Mouse (Mus musculus) ovary, postnatal 36 days (tissue): ENCODE measurements at regions not wholly inside any gene's neighbourhood (a gene's known extent, or its start where the extent isn't known, plus 50 kb on each side); places are given as distances from the start of the nearest gene placed in this dataset.
A peak's percentile ranks its signal among the peaks of the same experiment; 100 is the strongest.
"Not testable (repeated sequence)": the region's sequence is repeated elsewhere in the genome, so short reads cannot be mapped to it uniquely, and the experiment has no call there.

ENCODE experiments used
- DNase-seq: peaks from one replicate; pipeline ENCODE4 v3.0.0; 2022; ENCODE audit warnings: low spot score, mixed read lengths

DNA sequence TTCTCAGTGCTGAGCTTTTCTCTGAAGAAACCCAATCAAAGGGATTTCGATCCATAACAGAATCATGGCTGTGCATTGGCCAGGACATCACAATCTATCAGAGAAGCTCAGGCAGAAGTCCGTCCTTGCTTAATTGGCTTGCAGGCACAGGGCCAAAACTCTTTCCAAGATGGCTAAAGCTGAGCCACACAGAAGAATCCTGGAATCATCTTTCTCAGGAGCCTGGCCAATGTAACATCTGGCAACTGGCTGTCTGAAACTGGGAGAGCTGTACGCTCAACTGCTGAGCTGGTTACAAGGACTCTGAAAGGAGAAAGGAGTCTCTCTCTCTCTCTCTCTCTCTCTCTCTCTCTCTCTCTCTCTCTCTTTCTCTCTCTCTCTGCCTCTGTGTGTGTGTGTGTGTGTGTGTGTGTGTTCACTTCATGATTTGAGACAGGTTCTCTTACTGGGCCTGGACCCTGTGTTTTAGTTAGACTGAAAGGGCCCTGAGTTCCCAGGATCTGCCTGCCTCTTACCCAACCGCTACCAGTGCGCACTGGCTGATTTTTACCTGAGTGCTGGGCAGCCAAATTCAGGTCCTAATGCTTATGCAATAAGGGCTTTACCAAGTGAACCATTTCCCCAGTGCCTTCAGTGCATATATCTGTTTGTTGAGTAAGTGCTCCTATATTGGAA, 333.3 kb upstream of the Cwc22 start:
- peak; percentile 7 for DNase-seq

DNA sequence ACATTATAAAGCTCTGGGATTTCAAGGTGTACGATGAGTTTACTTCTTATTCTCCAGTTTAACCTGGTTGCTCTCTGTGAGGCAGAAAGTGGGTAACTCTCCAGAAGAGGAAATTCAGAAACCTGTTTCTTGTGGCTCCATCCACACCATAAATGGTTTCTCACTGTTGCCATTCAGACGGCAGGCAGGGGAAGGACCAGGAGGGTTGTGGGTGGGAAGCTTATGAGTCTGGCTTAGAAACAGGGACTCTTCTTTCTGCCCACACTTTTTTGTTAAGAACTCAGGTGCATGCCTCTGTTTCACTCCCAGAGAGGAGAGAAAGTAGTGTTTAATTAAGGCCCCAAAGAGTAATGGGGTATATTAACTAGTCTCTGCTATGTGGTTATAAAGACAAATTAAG, 332.5 kb upstream of the Cwc22 start:
- DNase-seq: no peak

DNA sequence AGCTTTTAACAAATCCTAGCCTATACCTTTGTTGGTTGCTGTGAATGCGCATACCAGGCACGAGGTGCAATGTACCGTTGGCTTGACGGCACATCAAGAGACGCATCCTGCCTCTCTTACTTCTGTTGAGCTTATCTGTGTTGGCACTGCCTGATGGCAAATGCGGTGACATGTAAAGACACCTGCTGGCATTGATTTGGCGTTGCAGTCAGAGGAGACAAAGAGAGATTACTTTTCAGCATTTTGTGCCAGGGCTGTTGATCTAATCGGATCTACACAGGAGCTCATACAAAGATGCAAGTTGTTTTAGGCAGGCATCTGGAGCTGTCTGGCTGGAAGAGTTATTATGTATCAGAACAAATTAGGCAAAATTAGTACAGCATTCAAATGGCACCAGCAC, 331.5 kb upstream of the Cwc22 start:
- no peak for DNase-seq

DNA sequence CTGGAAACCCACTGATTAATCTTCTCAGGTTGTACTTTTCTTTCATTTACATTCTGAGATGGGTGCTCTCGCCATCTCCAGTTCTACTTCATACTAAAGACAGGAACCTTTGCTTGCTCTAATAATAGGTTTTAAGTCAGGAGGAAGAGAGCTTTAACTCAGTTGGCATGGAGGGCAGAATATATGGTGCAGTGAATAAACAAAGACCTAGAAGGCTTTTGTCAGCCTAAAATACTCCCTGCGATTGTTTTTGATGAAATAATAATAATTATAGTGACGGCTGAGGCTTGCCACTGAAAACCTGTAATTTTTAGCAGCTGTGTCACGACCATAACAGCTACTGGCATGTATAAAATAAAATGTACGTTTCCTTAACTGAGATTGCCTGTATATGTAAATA, 327.9 kb upstream of the Cwc22 start:
- no peak for DNase-seq

DNA sequence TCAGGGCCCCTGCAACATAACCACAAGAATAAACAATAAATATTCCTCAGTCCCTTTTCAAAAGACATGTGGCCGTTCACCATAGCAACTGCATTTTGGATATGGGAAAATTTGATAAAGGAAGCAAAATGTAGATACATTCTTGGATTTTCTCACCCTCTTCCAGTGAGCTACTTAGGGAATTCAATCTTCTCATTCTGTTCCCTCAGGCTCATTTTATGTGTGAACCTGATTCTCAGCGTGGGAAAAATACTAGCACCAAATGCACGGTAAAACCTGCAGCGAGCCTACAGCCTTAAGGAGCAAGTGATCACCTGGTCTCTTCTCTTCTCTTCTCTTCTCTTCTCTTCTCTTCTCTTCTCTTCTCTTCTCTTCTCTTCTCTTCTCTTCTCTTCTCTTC, 322.5 kb upstream of the Cwc22 start:
- no peak for DNase-seq

DNA sequence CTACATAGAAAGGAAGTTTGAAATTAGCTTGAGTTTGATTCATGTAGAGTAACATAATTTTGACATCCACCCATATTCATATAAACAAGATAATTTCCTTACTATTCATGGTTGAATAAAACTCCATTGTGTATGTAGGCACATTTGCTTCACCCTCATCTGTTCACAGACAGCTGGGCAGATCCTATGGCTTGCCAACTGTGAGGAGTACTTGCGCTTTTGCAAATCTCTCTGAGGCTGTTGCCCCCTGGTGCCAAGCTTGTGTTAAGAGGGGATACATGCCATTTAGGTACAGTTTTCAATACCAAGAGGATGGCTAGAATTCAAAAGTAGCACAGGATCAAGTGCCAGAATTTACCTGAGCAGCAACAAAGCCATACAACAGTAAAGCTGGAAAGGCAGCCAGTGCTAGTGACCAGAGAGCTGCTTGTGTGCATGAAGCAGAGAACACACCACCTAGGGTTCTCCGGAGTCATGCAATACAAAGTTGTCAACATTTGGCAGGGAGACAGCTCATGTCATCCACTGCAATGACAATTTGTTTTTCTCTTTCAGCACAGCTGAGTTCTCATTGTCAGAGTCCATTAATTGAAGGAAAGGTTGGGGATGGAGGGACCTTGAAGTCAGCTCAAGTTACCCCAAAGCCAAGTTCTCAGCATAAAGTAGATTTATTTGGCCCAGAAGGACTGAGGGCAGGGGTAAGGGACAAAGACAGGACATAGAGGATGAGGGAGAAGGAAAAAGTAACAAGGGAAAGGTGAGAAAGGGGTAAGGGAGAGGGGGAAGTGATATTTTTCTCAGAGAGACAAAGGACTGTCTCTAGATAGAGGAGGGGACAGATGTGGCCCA, 321.6 kb upstream of the Cwc22 start:
- no peak for DNase-seq

DNA sequence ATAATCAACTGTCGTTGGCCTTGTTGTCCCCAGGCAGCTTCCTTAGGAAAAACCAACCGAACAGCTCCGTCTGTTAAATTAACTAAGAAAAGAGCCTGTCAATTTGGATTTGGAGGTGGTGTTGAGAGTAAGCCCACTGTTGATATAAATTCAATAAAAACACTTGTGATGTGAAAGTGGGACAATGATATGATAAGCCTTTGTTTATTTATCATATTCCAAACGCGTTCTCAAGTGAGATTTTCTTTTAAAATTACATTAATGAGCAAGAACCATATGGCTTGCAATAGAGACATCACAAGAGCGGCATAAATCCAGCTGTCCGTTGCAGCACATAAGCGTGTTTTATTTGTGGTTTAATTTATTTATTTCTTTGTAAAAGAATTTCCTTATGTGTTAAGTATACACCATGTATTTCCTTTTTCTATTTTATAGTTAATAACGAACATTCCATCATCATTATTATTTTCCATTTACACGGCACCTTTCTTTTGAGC, 307.5 kb upstream of the Cwc22 start:
- no peak for DNase-seq

DNA sequence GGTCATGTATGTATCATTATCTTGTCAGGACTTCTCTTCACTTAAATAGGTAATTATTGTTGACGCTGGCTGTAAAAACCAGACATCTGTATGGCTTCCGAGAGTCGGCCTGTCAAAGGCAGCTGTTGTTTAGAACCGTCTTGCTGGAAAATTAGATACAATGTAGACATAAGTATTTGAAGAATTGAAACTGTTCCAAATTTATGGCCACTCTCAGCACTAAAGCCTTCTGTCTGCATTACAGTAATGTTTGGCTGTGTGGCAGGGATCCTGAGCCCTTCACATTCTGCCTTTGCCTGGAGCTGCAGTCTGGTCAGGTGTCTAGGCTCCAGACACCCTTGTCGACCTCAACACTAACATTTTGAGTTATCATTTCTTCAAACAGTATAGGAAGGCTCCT, 300.2 kb upstream of the Cwc22 start:
- DNase-seq: no peak

DNA sequence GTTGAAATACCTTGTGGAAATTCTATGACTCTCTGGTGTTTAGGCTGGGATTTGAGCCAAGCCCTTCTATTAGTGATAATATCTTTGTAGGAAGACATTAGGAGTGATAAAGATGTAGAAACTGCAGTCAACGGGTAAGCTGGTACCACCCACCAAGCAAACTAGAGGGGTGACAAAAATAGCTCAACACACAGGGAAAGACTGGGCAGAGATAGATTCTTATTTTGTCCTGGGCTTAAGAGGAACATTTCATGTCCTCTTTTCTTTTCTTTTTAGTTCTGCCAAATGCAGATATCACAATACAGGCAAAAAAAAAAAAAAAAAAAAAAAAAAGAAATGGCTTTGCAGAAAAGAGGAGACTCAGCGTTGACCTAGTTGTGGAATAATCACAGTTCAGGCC, 294.1 kb upstream of the Cwc22 start:
- DNase-seq: no peak

DNA sequence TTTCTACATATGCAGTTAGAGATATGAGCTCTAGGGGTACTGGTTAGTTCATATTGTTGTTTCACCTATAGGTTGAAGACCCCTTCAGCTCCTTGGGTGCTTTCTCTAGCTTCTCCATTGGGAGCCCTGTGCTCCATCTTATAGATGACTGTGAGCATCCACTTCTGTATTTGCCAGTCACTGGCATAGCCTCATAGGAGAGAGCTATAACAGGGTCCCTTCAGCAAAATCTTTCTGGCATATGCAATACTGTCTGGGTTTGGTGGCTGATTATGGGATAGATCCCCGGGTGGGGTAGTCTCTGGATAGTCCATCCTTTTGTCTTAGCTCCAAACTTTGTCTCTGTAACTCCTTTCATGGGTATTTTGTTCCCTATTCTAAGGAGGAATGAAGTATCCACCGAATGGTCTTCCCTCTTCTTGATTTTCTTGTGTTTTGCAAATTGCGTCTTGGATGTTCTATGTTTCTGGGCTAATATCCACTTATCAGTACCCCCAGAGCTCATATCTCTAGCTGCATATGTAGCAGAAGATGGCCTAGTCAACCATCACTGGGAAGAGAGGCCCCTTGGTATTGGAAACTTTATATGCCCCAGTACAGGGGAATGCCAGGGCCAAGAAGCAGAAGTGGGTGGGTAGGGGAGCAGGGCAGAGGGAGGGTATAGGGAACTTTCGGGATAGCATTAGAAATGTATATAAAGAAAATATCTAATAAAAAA, 279.4 kb upstream of the Cwc22 start:
- DNase-seq: not testable (repeated sequence)

DNA sequence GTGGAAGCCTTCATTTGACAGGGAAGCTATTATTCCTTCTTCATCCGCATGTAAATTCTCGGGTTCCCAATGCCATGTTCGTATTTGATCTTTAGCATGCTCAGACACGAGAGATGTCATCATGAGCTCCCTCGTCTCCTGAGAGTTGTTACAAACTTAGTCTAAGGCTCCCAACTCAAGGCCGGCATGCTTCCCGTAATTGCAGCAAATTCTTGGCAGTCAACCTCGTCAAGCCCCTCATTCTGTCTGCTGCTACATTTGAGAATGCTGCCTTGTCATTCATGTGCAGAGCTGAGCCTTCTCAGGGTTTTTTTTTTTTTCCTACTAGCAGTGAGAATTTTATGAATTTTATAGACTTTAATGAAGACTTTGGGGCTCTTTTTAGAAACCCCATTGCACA, 268.3 kb upstream of the Cwc22 start:
- no peak for DNase-seq

DNA sequence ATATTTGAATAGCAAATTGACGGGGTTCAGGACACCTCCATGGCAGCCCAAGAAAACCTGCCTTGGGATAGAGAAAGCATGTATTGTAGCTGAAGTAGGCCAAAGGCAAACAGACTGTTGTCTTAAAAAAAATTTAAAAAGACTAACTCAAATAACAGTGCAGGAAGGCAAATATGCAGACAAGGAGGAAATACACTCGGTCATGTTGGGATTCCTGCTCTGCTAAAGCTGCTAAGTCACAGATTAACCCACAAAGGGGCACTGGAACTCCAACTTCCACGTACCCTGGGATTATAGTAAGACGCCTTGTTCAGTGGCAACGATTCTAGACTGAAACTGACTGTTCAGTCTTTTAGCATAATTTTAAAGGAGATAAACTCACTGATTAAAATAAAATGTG, 258.9 kb upstream of the Cwc22 start:
- DNase-seq: no peak

DNA sequence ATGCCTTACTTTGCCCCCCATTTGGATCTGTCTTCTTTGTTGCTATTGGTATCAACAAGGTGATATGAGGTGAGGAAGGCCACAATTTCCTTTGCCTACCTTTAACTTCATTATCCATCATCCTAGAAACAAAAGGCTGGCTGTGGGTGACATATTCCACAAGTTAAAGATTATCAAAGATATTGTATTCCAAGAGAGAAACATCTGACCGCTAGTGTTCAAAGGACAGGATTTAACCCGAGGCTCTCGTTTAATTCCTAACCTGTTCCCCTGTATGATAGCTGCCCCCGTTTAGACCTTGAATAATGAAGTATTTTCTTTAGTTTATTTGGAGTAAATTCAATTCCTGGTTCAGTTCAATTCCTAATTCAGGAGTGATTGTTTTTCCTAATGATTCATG, 249.8 kb upstream of the Cwc22 start:
- DNase-seq: no peak

DNA sequence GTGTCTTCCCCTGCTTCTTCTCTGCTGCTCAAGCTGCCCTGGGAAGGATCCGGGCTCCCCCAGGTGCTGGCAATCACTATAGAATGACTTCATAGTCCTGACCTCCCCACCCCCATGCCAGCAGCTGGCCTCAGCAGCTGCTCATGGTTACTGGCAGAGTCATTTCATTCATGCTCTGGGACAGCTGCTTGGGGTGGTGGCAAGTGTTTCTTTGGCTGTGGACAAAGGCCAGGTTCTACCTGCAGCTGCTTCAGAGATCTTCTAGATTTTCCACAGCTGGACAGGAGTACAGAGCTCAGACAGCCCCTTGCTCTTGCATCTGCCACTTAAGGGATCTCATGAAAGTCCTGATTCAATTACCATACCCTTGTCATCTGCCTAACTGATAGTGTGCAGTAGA, 243.4 kb upstream of the Cwc22 start:
- no peak for DNase-seq

DNA sequence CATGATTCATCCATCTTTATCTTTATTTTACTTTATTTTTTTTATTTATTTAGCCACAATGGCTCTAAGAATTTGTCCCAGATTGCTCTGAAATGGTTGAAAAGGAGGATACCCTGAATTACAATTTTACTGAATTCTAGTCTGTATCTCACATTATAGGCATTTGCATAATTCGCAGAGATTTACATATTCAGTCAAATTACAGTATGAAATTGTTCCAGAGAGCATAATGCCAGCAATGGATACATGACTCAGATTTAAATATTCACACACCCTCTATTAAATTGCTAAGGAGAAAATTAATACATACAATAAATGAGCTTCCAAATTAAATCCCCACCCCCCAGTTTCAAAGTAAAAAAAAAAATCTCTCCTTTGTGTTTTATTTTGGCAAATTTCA, 238.8 kb upstream of the Cwc22 start:
- DNase-seq: no peak

DNA sequence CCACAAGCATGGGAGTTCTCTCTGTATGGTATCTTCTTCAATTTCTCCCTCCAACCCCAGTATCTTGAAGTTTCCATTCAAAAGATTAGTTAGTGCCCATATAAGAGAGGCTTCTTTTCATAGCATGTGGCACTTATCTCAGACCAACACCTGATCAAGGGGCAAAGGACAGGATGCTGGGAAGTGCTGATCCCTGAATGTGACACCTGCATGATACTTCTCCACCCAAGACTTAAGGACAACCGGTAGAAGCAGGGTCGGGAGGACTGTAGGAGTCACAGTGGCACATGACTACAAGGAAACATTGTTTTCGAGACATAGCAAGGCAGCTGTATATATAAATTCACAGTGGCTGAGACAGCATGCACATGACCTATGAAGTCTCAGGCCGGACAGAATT, 227.6 kb upstream of the Cwc22 start:
- no peak for DNase-seq

DNA sequence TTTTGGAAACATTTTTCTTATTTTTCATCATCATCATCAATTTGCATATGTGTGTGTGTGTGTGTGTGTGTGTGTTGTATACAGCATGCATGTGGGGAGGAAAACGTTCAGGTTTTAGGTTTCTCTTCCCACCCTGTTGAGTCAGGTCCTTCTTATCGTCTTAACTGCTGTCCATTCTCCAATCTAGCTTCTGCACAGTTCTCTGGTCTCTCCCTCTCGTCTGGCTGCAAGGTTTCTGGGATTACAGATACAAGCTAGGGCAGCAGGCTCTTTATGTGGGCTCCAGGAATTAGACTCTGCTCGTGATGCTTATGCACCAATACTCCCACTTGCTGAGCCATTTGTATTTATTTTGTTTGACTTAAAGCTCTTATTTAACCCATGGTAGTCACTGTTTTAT, 226.6 kb upstream of the Cwc22 start:
- DNase-seq: no peak

DNA sequence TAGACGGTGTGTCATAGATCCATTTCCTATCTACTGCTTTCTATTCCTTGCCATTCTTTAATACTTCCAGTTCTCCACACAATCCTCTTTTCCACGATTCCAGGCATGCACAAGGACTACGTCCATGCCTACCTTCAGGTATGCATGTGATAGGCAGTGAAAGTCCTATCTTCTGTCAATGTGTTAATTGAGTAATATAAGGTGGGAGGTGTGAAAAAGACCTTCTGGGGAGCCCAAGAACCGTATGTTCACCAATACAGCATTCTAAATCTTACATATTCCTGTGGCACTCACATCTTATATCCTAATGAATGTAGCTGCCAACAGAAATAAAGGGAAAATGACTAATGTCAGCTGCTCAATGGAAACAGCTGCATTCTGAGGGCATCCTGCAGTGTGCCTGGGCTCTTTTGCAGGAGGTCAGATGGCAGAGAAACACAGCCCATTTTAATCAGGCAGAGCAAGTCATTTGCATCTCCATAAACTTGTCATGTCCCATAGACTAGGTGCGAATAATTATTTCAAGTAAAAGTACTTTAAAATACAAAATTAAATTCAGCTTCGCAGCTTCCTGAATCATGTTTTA, 224.1 kb upstream of the Cwc22 start:
- no peak for DNase-seq

DNA sequence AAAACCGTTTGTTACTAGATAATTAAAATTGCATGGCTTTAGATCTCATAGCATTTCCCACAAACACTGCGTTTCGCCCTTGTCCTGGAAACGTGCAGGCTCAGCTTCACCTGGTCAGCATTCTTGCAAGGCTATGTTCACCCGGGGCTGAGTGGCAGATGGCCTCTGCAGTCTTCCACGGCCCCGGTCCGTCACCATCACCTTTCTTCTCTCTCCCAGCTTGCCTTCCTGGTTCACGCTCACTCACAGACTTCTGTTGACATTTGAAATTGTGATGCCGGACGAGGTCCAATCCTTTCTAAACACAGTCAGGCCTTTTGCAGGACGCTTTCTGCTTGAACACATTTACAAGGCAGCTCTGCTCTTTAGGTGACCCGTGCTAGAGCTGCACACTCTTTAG, 219.3 kb upstream of the Cwc22 start:
- DNase-seq: no peak

DNA sequence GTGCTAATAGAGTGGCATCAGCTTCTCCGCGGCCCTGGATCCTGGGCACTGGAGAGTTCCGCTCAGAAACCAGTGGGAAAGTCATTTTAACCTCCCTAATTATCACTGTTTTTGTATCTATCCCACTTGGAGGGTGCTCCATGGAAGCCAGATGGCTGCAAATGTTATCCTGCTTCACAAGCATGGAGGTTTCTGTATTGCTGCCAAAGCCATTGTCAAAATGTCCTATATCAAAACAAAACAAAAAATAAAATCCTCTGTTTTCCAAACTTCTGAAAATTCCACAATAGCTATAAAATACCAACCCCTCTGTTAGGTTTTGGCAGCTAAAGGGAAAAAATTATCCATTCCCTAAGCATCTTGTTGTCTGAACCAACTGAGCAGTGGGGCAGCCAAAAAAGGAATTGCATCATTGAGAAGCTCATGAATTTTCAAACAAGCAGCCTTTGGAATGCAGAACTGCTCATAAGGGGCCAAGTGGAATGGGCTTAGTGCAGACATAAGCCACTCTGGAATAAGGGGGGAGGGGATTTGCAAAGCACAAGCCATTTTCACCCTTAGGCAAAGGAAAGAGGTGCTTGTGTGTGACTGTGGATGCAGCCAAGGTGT, 213.8 kb upstream of the Cwc22 start:
- no peak for DNase-seq

DNA sequence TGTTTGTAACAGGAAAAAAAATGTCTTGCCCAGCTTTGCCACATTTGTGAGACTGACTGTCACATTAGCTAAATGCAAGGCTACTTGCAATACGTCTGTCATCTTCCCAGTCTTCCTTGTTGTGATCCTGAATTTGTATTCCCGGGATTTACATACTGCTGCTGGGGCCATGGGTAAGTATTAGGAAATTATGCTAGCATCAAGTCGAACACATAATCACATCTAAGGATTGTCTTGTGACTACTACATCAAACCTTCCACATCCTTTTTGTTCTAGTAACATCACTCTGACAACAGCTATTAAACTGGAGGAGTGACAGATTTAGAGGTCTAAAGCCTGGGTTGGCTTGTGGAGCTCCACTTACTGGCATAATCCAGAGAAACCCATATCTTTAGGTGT, 164.2 kb upstream of the Cwc22 start:
- DNase-seq: no peak

DNA sequence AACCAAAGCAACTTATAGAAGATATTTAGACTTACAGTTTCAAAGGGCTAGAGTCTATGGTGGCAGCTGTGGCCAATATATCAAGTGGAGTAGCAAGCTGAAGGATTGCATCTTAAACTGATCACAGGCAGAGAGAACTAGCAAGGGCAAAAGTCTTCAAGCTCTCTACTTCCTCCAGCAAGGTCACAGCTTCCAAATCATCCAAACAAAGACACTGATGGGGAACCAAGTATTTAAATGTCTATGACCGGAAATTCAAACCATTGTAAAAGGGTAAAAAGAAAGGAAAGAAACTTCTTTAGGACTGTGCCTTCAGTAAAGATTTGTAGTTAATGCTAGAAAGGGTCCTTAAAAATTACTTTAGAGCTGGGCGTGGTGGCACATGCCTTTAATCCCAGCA, 149.4 kb upstream of the Cwc22 start:
- DNase-seq: no peak
